Mouse (Mus musculus) regulatory T cell (primary cell): ENCODE data around the gene Zfp592.

ENCODE experiments used
- in situ Hi-C: fragments of 300-600 bp; cut with MboI, MseI; formaldehyde crosslinking; loops from one replicate; pipeline ENCODE4 v1.15.1; 2025; ENCODE audit warnings: high pct_unique_total_duplicates

The Zfp592 gene

DNA sequence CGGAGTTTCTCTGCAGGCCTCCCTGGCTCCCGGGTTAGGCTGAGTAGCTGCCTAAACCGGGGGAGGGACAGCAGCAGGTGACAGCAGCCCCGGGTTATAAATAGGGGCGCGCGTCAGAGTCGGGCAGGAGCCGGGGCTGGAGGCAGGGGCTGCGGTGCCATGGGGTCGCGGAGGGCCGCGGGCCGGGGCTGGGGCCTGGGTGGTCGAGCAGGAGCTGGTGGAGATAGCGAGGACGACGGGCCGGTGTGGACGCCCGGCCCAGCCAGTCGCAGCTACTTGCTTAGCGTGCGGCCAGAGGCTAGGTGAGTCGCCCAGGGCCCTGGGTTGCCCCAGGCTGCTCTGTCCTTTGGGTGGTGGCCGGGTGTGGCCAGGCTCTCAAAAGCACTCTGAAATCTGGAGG is 64.0 kb downstream of the Zfp592 start, which contains the start of gene Alpk3:
TSS of gene Alpk3 (plus strand) at position 130 of the 400 bp plus-strand sequence.
- in situ Hi-C loops: loop anchor here (10.0 kb wide), 1 partner anchor 173 kb away; no protein-coding TSS in a partner anchor

DNA sequence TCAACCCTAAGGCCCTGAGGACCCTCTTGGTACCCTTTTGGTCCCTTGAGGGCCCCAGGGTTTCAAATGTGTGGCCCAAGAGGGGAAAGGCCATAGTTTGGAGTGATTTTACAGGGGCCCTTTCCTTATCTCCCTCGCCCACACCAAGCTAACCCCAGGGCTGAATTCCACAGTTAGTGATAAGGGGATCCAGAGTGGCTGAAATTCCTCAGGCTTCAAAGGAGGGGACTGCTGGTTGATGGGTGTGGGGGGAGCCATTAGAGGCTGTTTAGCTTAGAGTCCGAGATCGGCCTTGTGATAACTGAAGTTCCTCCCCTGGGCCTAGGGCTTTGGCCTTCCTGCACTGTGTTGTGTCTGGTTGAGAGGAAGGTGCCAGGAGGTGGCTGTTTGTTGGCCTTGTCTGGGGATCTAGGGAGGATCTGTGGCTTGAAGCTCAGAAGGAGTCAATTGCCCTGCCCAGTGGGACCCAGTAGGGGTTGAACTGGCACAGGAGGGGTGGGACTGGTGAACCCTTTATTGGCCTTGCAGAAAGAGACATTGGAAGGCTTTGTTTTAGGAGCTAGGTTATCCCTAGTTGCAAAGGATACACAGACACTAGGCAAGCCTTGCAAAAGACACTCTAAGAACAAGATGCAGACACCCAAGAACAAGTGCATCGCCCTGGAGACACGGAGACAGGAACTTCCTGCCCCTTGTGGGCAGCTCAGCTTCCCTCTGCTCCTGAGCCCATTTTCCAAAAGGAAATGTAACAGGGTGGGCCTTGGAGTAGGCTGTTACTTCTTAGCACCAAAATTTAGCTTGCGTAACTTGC is 64.6 kb downstream of the Zfp592 start:
- in situ Hi-C loops: loop anchor here (10.0 kb wide), 1 partner anchor 173 kb away; no protein-coding TSS in a partner anchor

DNA sequence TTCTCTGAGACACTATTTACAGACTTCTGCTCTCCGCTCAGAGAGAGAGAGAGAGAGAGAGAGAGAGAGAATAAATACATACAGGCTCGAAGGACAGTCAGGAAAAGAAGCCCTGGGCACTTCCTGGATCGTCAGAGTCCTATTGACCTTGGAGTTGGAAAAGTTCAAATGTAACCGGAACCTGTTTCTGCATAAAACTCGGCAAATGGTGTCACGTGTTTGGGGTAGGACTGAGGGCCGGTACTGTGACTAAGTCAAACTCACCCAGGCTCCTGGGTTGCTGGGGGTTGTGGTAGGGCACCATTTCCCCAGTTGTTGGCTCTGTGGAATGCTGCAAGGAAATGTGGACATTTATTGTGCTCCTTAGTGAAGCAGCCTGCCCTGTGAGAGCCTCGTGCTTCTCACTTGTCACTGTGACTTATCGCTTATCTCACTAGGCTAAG is 65.3 kb downstream of the Zfp592 start:
- in situ Hi-C loops: loop anchor here (10.0 kb wide), 1 partner anchor 174 kb away; no protein-coding TSS in a partner anchor

DNA sequence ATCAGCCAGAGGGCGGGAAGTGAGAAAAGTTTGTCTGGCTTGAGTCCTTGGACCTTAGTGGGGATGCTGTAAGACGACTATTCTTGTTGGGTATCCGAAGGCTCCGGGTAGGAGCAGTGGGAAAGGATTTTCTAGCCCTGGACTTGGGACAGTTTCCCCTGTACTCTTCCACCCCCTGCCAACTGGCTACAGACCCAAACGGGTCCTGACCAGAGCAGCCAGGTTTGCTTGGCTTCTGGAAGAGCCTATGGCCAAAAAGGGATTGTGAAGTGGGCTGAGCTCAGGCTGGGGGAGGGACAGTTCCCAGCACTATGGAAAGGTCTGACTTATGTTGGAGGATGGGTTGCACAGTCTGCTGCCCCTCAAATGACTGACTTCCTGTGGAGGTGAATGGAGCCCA is 65.9 kb downstream of the Zfp592 start:
- in situ Hi-C loops: loop anchor here (10.0 kb wide), 1 partner anchor 175 kb away; no protein-coding TSS in a partner anchor

GRCm38 (mm10) chr7:81060908-81061307 is 67.4 kb downstream of the Zfp592 start:
- in situ Hi-C loops: no loop called here

DNA sequence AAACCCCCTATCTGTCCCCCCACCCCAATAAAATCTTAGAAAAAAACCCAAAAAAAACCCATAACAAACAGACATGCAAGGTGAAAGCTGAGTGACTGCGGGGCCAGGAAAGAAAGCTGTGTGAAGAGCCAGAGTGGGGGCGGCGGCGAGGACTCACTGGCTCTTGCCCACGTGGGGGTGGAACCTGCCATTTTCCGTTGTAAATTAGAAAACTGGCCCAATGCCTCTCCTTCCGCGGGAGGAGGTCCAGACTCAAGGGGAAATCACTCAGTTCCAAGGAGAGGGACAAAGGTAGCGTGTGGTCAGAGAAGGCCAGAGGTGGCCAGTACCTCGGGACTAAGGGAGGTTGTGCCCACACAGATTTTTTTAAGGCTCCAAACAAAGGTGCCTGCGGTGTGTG is 68.5 kb downstream of the Zfp592 start:
- in situ Hi-C loops: no loop called here

GRCm38 (mm10) chr7:81063332-81063731 is 69.9 kb downstream of the Zfp592 start:
- in situ Hi-C loops: no loop called here

GRCm38 (mm10) chr7:81066714-81067113 is 73.2 kb downstream of the Zfp592 start:
- in situ Hi-C loops: no loop called here

GRCm38 (mm10) chr7:81072463-81072862 is 79.0 kb downstream of the Zfp592 start:
- in situ Hi-C loops: loop anchor here (10.0 kb wide), 1 partner anchor 1538 kb away; no protein-coding TSS in a partner anchor

GRCm38 (mm10) chr7:81073273-81073672 is 79.8 kb downstream of the Zfp592 start:
- in situ Hi-C loops: loop anchor here (10.0 kb wide), 1 partner anchor 1538 kb away; no protein-coding TSS in a partner anchor

- in situ Hi-C loops: loop anchor here (10.0 kb wide), 1 partner anchor 1540 kb away; no protein-coding TSS in a partner anchor
Observed at GRCm38 (mm10) chr7:81074546-81074945, 81.1 kb downstream of the Zfp592 start.

GRCm38 (mm10) chr7:81075299-81075698 is 81.8 kb downstream of the Zfp592 start:
- in situ Hi-C loops: loop anchor here (10.0 kb wide), 1 partner anchor 1540 kb away; no protein-coding TSS in a partner anchor

DNA sequence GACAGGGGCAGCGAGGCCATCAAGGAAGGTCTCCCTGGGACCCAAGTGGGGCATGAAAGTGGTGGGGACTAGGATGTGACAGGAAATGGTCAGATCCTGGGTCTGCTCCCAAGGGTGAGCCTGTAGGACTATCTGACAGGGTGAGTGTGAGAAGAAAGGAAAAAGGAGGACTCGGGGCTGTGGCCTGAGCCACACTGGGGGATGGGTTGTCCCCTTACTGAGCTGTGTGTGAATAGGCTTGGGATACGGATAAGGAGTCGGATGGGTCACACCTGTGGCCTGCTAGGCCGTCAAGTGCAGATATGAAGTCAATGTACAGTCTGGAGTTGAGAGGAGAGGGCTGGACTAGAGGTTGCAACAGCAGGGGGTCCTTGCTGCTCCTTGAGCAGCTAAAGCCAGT is 82.3 kb downstream of the Zfp592 start:
- in situ Hi-C loops: loop anchor here (10.0 kb wide), 1 partner anchor 1541 kb away; no protein-coding TSS in a partner anchor

- in situ Hi-C loops: loop anchor here (10.0 kb wide), 1 partner anchor 1542 kb away; no protein-coding TSS in a partner anchor
Observed at GRCm38 (mm10) chr7:81077009-81077408, 83.5 kb downstream of the Zfp592 start.

DNA sequence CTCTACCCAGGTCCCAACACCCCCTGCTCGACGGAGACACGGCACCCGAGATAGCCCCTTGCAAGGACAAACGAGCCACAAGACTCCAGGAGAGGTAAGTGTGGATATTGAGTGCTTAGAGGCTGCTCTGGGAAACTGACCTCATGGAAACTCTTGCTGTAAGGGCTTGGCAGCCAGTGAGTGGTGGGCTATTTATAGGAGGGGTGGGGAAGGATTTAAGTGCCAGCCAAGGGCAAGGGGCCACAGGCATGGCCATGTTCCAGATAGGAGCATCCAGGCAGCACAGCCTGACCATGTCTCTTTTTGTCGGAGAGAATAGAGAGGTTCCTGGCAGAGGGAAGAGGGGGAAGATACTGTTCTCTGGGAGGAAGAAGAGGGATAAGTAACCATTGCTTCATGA is 85.3 kb downstream of the Zfp592 start:
- in situ Hi-C loops: loop anchor here (10.0 kb wide), 1 partner anchor 1544 kb away; no protein-coding TSS in a partner anchor

GRCm38 (mm10) chr7:81093420-81093965 is 100.0 kb downstream of the Zfp592 start:
- in situ Hi-C loops: no loop called here

DNA sequence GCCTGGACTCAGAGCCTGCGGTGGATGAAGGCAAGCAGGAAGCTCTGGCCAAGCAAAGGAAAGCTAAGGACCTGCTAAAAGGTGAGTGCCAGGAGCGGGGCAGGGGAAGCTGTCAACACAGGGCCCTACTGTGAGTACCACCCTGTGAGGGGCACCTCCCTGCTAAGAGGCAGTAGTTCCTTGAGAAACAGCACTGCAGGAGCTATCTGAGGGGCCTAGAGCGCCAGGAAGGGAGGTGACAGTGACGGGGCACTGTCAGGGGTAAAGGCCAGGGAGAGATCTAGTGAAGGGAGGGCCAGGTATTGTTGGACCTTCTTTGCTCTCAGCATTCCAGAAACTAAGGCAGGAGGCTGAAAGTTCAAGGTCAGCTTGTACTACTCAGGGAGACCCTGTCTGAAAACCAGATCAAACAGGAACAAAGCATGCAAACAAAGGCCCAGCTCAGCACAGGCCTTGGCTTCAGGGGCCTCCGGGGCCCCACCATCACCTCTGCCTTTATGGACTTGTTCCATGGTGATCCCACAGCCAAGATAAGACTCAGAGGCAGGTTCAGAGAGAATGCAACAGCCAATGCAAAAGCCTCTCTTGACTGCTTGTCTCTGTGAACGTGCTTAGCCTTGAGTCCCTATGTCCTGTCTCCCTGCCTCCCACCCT is 100.8 kb downstream of the Zfp592 start:
- in situ Hi-C loops: no loop called here
